Mouse (Mus musculus) adipocyte (in vitro differentiated cells): ENCODE results near the gene Rhox2c.
"Not testable (repeated sequence)": the region's sequence is repeated elsewhere in the genome, so short reads cannot be mapped to it uniquely, and the experiment has no call there.

Source experiments
- DNase-seq: peaks from one replicate; pipeline ENCODE4 v3.0.0-alpha.2; 2016; ENCODE audit warnings: low spot score

Rhox2c gene

DNA sequence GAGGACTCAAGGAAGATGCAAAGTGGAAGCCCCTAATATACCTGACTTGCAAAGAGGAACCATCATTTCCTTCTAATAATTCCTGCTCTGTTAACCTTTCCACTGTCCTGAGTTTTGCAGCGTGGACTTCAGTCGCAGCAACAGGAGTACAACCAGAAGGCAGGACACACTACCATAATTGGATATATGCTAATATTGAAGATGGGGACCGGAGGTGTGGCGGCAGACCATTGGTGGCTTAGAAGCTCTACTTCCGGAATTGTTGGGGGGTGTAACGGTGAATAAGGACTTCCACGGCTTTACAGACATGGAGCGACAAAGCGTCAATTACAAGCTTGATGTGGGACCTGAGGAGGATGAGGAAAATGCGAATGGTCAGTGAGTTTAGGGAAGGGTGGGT is at the start of gene Rhox2c:
Gene Rhox2c (plus strand): TSS at position 301 of the 400 bp plus-strand sequence.
- DNase-seq: not testable (repeated sequence)

DNA sequence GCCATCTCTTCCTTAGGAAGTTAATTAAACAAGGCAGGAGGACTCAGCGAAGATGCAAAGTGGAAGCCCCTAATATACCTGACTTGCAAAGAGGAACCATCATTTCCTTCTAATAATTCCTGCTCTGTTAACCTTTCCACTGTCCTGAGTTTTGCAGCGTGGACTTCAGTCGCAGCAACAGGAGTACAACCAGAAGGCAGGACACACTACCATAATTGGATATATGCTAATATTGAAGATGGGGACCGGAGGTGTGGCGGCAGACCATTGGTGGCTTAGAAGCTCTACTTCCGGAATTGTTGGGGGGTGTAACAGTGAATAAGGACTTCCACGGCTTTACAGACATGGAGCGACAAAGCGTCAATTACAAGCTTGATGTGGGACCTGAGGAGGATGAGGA is 41.7 kb upstream of the Rhox2c start, which contains the start of gene Rhox2b:
Gene Rhox2b (plus strand): TSS at position 301 of the 400 bp plus-strand sequence.
- DNase-seq: not testable (repeated sequence)

- not testable (repeated sequence) for DNase-seq
Measured at GRCm38 (mm10) chrX:37432194-37432593, 21.3 kb upstream of the Rhox2c start, which contains the start of gene Rhox4b. Gene Rhox4b (plus strand): TSS chrX:37432494.

DNA sequence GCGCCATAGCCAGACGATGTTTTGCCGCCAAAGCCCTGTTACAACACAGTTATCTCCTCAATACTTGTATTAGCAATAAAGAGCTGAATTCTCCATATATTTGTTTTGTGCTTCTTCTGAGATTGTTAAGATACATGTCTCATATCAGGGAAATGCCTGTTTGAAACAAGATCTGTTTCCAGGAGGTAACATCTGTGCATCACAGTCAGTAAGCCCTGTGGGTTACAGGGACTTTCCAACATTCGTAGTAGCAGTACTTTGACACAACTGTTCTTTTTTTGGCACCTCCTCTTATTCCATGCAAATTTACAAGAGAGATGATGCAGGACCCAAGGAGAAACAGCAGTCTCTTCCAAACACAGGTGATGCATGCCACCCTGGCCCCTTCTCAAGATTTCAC is 4.8 kb downstream of the Rhox2c start, which contains the start of gene Rhox3c:
Gene Rhox3c (plus strand): TSS at position 301 of the 400 bp plus-strand sequence.
- DNase-seq: not testable (repeated sequence)

- DNase-seq: not testable (repeated sequence)
Measured at GRCm38 (mm10) chrX:37480037-37480436, 26.6 kb downstream of the Rhox2c start, which contains the start of gene Rhox4c. Gene Rhox4c (plus strand): TSS chrX:37480337.

GRCm38 (mm10) chrX:37514059-37514458 is 60.6 kb downstream of the Rhox2c start, which contains the start of gene Rhox4d:
Gene Rhox4d (plus strand): TSS chrX:37514359.
- DNase-seq: not testable (repeated sequence)
